Mouse (Mus musculus) testis, adult 2 months (tissue): Measurements from ENCODE around the gene Oaf.

Source experiments
- CTCF ChIP-seq: fragments of 200-500 bp; IDR thresholded peaks from 2 replicates; pipeline ENCODE4 v1.5.1; 2012; ENCODE audit warnings: low read depth, mild to moderate bottlenecking, inconsistent platforms, low read length, moderate library complexity; ENCODE audit not compliant: control insufficient read depth, insufficient read depth, insufficient replicate concordance
- POLR2A ChIP-seq: fragments of 200-500 bp; IDR thresholded peaks from 2 replicates; pipeline ENCODE4 v1.6.1; 2012; ENCODE audit warnings: low read depth, mild to moderate bottlenecking, inconsistent platforms, low read length, moderate library complexity; ENCODE audit not compliant: control insufficient read depth

GRCm38 (mm10) chr9:43240594-43240900 is 836 bp upstream of the Oaf start:
- TF ChIP-seq POLR2A (no peak), CTCF (no peak)
